Mouse (Mus musculus): ENCODE results near the gene Atp13a2. TPM values are rescaled to one million over a fixed set of nuclear protein-coding genes. Genes with fewer than 3 reads are reported as not detected.

The Atp13a2 gene
- polyA plus RNA-seq, 1 experiment from 2014 or later = 10.9 TPM

DNA sequence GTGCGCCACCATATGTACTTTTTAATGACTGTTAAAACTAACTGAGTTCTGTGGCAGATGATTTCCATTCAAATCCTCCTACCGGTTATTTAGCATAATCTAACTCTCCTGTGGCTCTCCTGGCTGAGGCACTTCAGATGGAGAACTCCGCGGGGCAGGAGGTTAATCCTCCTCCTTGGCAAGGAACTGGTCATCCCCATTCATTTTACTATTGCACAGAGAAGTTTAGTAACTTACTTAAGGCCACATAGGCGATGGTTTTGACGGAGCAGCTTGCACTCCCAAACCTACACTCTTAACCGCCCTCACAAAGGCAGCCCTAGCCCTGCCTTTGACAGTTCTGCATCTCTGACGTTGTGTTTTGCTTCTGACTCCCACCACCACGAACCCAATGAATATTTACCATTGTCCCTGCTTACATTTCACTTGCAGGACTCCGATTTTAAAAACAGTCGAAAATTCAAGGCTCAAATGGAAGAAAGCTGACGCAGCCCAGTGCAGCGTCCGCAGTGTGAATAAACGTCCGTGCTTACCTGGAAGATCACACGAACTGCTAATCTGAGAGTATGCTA, 29.5 kb upstream of the Atp13a2 start:
- Histone ChIP-seq H3K9ac (ENCODE audit: low read depth, low read length) (peak overlapping the region; percentile 37; the same call in 1 of the 2 replicates), H3K4me2 (replicated peaks; ENCODE audit: low read depth) (peak overlapping the region; percentile 82), H3K9me3 (ENCODE audit: control insufficient read depth) (no peaks in the 10 kb centered on the region), H3K27me3 (replicated peaks; ENCODE audit: control insufficient read depth, insufficient read depth, low read length) (no peaks in the 10 kb centered on the region), H3K27ac (ENCODE audit: low read depth, low read length) (no peak overlapping the region; the same call in 1 of the 2 replicates), H3K4me3 (ENCODE audit: low read depth, low read length) (peak overlapping the region; percentile 43), H3K36me3 (ENCODE audit: control insufficient read depth, insufficient read depth) (no peaks in the 10 kb centered on the region), H3K4me1 (replicated peaks; ENCODE audit: control insufficient read depth, insufficient read depth, low read length) (no peaks in the 10 kb centered on the region; the same call in 1 of the 2 replicates)
- ATAC-seq = no peak
- no peak for TF ChIP-seq CTCF (IDR thresholded peaks at IDR 0.05; ENCODE audit: low read depth)
- 21% methylated on average over 17 of the region's 17 CpGs for WGBS

- H3K4me1 ChIP-seq (replicated peaks; ENCODE audit: control insufficient read depth, insufficient read depth, low read length) = no peaks in the 10 kb centered on the region; the same call in 1 of the 2 replicates
- H3K9ac ChIP-seq (ENCODE audit: low read depth, low read length) = peak overlapping the region; percentile 37; the same call in 1 of the 2 replicates
- WGBS = 3% methylated on average over 13 of the region's 13 CpGs
- TF ChIP-seq CTCF (IDR thresholded peaks at IDR 0.05; ENCODE audit: low read depth) = peak; percentile 99
- H3K9me3 ChIP-seq (ENCODE audit: control insufficient read depth) = no peaks in the 10 kb centered on the region
- H3K27ac ChIP-seq (ENCODE audit: low read depth, low read length) = no peak overlapping the region; the same call in 1 of the 2 replicates
- no peaks in the 10 kb centered on the region for H3K27me3 ChIP-seq (replicated peaks; ENCODE audit: control insufficient read depth, insufficient read depth, low read length)
- no peak for ATAC-seq
- H3K4me2 ChIP-seq (replicated peaks; ENCODE audit: low read depth) = peak overlapping the region; percentile 82
- H3K36me3 ChIP-seq (ENCODE audit: control insufficient read depth, insufficient read depth) = no peaks in the 10 kb centered on the region
- H3K4me3 ChIP-seq (ENCODE audit: low read depth, low read length) = peak overlapping the region; percentile 43
Measured at GRCm38 (mm10) chr4:140957725-140958124, 28.9 kb upstream of the Atp13a2 start.

GRCm38 (mm10) chr4:140958319-140958718, 28.4 kb upstream of the Atp13a2 start:
- Histone ChIP-seq H3K9me3 (ENCODE audit: control insufficient read depth) (no peaks in the 10 kb centered on the region), H3K27me3 (replicated peaks; ENCODE audit: control insufficient read depth, insufficient read depth, low read length) (no peaks in the 10 kb centered on the region), H3K9ac (ENCODE audit: low read depth, low read length) (no peak overlapping the region), H3K4me2 (replicated peaks; ENCODE audit: low read depth) (no peak overlapping the region), H3K36me3 (ENCODE audit: control insufficient read depth, insufficient read depth) (no peaks in the 10 kb centered on the region), H3K4me1 (replicated peaks; ENCODE audit: control insufficient read depth, insufficient read depth, low read length) (no peaks in the 10 kb centered on the region; the same call in 1 of the 2 replicates), H3K4me3 (ENCODE audit: low read depth, low read length) (no peak overlapping the region), H3K27ac (ENCODE audit: low read depth, low read length) (no peak overlapping the region)
- no peak for TF ChIP-seq CTCF (IDR thresholded peaks at IDR 0.05; ENCODE audit: low read depth)
- no peak for ATAC-seq
- WGBS = 52% methylated on average over 6 of the region's 6 CpGs

- Histone ChIP-seq H3K4me1 (replicated peaks; ENCODE audit: control insufficient read depth, insufficient read depth, low read length) (no peaks in the 10 kb centered on the region; the same call in 1 of the 2 replicates), H3K4me2 (replicated peaks; ENCODE audit: low read depth) (no peak overlapping the region), H3K27me3 (replicated peaks; ENCODE audit: control insufficient read depth, insufficient read depth, low read length) (no peaks in the 10 kb centered on the region), H3K9me3 (ENCODE audit: control insufficient read depth) (no peaks in the 10 kb centered on the region), H3K27ac (ENCODE audit: low read depth, low read length) (no peak overlapping the region), H3K9ac (ENCODE audit: low read depth, low read length) (no peak overlapping the region), H3K36me3 (ENCODE audit: control insufficient read depth, insufficient read depth) (no peaks in the 10 kb centered on the region), H3K4me3 (ENCODE audit: low read depth, low read length) (no peak overlapping the region)
- no peak for ATAC-seq
- TF ChIP-seq CTCF (IDR thresholded peaks at IDR 0.05; ENCODE audit: low read depth) = no peak
- WGBS = 81% methylated on average over 7 of the region's 7 CpGs
Measured at GRCm38 (mm10) chr4:140959128-140959679, 27.5 kb upstream of the Atp13a2 start.

- Histone ChIP-seq H3K9ac (ENCODE audit: low read depth, low read length) (no peak overlapping the region), H3K36me3 (ENCODE audit: control insufficient read depth, insufficient read depth) (no peaks in the 10 kb centered on the region; the same call in 1 of the 2 replicates), H3K4me3 (ENCODE audit: low read depth, low read length) (no peak overlapping the region), H3K27ac (ENCODE audit: low read depth, low read length) (no peak overlapping the region), H3K4me1 (replicated peaks; ENCODE audit: control insufficient read depth, insufficient read depth, low read length) (no peaks in the 10 kb centered on the region; the same call in 1 of the 2 replicates), H3K27me3 (replicated peaks; ENCODE audit: control insufficient read depth, insufficient read depth, low read length) (no peaks in the 10 kb centered on the region), H3K9me3 (ENCODE audit: control insufficient read depth) (no peaks in the 10 kb centered on the region), H3K4me2 (replicated peaks; ENCODE audit: low read depth) (peak overlapping the region; percentile 75; the same call in 1 of the 2 replicates)
- 70% methylated on average over 10 of the region's 10 CpGs for WGBS
- peak; percentile 15; the same call in 1 of the 2 replicates for TF ChIP-seq CTCF (IDR thresholded peaks at IDR 0.05; ENCODE audit: low read depth)
- no peak for ATAC-seq
Measured at GRCm38 (mm10) chr4:140959715-140960479, 26.8 kb upstream of the Atp13a2 start.

Measured in intestine, postnatal 0 days (tissue).